Mouse (Mus musculus) testis, postnatal 14 days (tissue): Measurements from ENCODE around the gene 2700081O15Rik.
"Not testable (repeated sequence)": the region's sequence is repeated elsewhere in the genome, so short reads cannot be mapped to it uniquely, and the experiment has no call there.

ENCODE experiments used
- DNase-seq: peaks from one replicate; pipeline ENCODE4 v3.0.0; 2021; ENCODE audit warnings: low spot score

The 2700081O15Rik gene

GRCm38 (mm10) chr19:7416834-7417735 lies at the start of gene 2700081O15Rik:
TSS of gene 2700081O15Rik (plus strand) at chr19:7417625.
- DNase-seq: peak; percentile 84

- DNase-seq: not testable (repeated sequence)
These were observed 48.0 kb upstream of the 2700081O15Rik start for GRCm38 (mm10) chr19:7369469-7369868.

DNA sequence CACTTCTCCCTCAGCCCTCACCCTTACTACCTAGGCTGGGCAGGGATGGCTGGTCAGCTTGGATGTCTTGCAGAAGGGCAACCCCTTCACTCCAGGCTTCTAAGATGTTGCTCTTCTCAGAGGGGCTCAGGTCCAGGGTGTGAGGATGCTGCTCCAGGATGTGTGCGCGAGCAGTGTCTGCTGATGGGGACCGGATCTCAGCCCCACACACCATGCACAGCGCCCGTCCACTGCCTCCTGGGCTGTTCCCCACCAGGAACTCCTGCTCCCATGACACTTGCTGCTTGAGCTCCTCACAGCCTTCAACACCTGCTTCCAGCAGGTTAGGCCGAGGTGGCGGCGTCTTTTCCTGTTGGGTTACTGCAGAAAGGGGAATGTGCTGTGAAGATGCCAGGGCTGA lies 42.9 kb upstream of the 2700081O15Rik start:
- no peak for DNase-seq

GRCm38 (mm10) chr19:7377639-7378038 lies 39.8 kb upstream of the 2700081O15Rik start:
- DNase-seq: no peak

DNA sequence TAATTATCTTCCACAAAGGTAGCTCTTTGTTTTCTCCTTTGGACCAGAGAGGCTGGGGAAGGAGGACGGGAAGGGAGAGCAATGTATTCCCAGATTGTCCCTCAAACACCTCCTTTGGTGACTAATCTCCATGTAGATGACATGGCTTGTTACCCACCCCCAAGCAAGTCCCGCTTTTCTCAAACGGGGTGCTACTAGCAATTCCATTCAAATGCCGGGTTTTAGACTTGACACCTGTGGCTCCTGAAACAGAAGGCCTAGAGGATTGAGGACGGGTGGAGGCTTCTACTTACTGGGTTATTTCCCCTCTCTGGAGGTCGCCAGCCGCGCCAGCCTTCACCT lies 35.5 kb upstream of the 2700081O15Rik start:
- DNase-seq: no peak

GRCm38 (mm10) chr19:7382248-7382902 lies 35.0 kb upstream of the 2700081O15Rik start:
- DNase-seq: peak; percentile 78

DNA sequence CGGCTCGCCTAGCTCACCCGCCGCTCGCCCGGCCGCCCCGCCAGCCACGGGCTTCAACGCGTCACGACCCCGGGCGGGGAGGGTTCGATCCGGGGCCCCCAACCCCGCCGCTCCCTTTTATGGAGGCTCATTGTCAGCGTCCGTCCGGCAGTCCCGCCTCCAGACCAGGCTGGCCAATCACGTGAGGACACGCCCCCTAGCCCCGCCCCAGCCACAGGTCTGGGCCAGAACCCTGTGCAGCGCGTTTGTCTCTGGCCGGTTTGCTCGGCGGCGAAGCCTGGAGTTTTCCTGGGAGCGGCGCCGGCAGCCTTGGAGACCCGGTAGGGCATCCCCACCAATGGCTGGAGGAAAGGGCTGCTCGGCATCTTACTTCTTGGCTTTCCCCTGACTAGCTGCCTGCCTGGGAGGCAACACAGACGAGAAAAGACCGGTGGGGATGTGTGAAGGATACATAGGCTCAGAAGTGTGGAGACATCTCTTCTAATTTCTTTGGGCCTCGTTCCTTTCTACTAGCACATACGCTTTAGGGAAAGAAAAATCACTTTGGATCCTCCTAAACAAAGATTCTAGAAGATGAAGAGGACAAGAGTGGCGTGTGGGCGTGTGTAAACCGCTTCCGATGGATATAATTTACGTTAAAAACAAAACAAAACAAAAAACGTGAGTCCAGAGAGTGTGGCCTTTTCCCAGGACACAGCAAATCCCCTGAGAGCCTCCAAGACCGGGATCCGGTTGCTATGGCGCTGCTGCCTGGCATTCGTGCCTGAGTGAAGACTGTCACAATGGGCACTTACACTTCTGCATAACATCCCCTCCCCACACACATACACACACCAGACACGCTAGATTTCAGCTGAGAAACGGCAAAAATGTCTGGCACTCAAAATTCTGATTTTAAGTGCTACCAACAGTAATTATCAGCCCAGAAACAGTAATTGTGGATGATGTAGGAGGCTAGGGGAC lies 34.2 kb upstream of the 2700081O15Rik start, which contains the start of gene Spindoc:
TSS of gene Spindoc (minus strand) at position 92 of the 963 bp plus-strand sequence.
- peak; percentile 97 for DNase-seq

GRCm38 (mm10) chr19:7386042-7386441 lies 31.4 kb upstream of the 2700081O15Rik start:
- DNase-seq: no peak

DNA sequence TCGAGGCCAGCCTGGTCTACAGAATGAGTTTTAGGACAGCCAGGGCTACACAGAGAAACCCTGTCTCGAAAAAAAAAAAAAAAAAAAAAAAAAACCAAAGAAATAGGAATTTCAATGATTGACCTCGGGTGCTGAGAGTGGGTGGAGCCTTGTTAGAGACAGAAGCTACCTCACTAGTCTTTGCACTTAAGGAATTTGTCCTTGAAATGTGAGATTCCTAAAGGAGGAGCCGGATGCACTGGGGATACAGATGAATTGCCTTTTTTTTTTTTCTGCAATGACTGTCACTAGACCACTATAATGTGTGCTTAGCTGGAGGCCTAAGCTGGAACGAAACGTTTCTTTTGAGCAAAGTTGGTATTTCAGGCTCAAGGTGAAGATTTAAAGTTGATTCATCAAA lies 28.9 kb upstream of the 2700081O15Rik start:
- no peak for DNase-seq

DNA sequence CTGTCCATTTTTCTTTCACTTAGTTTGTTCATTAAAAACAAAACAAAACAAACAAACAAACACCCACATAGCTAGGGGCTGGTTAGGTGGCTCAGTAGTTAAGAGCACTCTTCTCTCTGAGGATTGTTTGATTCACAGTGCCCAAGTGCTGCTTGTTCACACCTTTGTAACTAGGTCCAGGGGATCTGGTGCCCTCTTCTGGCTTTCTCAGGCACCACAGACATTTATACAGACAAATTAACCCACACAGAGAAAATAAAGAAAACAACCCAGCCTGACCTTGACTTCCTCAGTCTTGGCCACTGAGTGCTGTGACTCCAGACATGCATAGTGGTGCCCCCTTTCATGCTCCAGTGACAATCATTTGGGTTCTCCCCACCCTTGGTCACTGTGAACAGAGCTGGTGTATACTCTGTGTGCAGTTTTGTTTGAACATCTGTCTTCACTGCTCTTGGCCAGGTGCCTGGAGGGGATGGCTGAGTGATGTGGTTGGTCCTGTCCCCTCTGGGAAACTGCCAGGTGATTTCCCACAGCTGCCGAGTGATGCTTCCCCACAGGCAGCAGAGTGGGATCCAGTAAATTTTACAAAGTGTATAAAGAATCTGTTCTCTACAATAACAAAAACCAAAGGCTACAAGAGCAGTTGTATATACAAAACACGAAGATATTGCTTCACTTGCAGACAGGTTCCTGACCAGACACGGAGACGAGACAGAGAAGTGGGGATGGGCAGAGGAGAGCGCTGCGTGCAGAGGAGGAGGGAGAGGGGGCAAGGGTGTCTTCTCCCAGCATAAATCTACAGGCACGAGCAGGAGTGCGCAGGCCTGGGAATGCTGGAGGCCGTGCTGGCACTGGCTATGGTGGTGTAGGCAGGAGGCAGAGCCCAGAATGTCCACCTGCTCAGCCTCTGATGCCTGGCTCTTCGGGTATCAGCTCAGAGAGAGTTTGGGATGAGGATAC lies 20.3 kb upstream of the 2700081O15Rik start:
- DNase-seq: not testable (repeated sequence)

GRCm38 (mm10) chr19:7398898-7399297 lies 18.5 kb upstream of the 2700081O15Rik start:
- DNase-seq: not testable (repeated sequence)

DNA sequence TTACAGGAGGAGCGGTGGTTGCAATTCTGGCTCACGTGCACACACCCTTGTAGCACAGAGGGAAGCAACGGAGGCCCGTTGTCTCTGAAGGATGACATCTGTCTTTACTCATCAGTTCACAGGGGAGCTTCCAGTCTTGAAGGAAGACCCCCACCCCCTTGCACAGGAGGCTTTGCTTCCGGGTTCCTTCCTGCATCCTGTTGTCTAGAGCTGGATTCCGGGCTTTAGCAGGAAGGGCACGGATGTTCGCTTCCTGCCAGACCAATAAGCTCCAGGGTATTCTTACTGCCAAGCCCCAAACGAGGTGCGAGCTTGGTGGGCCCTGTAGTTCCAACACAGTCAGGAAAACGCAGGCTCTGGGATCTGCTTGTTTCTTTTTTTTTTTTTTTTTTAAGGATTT lies 16.8 kb upstream of the 2700081O15Rik start:
- DNase-seq: no peak

- no peak for DNase-seq
These were observed 12.7 kb upstream of the 2700081O15Rik start for GRCm38 (mm10) chr19:7404623-7405229.

DNA sequence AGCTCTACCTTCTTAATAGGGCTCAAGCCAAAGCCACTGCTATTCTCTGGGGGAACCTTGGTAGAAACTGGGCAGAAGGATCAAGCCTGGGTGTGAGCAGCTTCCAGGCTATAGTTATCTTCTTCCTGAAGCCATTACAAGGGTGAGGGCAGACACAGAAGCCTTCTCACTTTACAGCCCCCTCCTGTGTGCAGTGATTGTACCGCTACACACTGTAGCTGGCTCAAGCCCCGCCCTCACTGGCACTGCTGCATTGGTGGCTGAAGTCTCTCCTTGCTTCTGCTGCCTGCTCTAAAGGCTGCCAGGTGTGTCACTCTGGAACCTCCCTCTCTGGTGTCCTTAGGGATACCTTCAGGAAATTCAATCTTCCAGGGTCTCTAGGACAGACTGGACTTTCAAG lies 5.1 kb upstream of the 2700081O15Rik start:
- DNase-seq: no peak

GRCm38 (mm10) chr19:7415916-7416833 lies 1.2 kb upstream of the 2700081O15Rik start:
- no peak for DNase-seq

GRCm38 (mm10) chr19:7417911-7418849 lies 755 bp downstream of the 2700081O15Rik start:
- peak; percentile 80 for DNase-seq

DNA sequence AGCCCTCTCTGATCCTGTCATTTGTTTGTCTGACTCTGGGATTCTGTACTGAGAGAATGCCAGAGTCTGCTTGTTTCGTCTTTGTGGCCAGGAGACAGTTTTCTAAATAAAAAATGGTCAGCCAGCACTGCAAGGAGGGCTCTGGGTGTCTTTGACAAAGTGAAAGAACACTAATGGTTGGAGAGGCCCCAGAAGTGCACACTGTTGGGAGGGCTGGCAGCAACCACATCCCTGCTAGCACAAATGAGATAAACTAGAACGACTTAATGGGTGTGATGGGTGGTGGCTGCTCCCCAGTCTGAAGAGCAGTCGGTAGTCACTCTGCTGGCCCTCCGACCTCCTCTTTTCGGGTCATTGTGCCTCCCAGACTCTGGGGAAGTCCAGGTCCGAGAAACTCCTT lies 1.7 kb downstream of the 2700081O15Rik start:
- no peak for DNase-seq

DNA sequence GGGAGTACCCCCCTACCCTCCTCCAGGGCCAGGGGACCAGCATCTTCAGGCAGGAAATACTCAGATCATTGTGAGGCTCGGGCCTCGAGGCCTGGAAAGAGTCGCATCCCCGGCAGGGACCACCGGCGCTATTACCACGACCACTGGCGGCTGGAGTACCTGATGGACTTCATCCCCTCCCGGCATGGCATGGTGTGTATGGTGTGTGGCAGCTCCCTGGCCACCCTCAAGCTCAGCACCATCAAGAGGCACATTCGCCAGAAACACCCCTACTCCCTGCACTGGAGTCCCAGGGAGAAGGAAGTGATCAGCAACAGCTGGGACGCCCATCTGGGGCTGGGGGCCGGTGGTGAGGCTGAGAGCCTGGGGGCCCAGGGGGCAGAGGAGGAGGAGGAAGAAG lies 2.7 kb downstream of the 2700081O15Rik start:
- DNase-seq: no peak
